Comparison of ENCODE assay signal across 20 mouse cellular contexts in genomic region chr17:79770911-79771310, GRCm38 (mm10). TPM values are rescaled to one million over a fixed set of nuclear protein-coding genes. Genes with fewer than 3 reads are reported as not detected.
DNase-seq lines count a peak whose midpoint lies in the region; ATAC-seq and TF ChIP-seq lines count a peak whose summit lies in the region.
"Had no signal": no experiment of that assay in that cellular context is flagged by ENCODE, and none has a peak within 500 bp of the region (broad histone marks: within the 10 kb centered on the region; RNA-seq: fewer than 3 reads in every experiment).

No protein-coding gene starts in this region.

- no peaks in the 10 kb centered on the region for H3K9me3 ChIP-seq in forebrain, postnatal 0 days (ENCODE audit: low read length)
- no peaks in the 10 kb centered on the region for H3K9me3 ChIP-seq in forebrain, embryonic 13.5 days (replicated peaks)
- H3K9me3 ChIP-seq in CH12.LX (replicated peaks; ENCODE audit: low read length) = no peaks in the 10 kb centered on the region
- no peaks in the 10 kb centered on the region for H3K9me3 ChIP-seq in embryonic facial prominence, embryonic 11.5 days (replicated peaks; ENCODE audit: control insufficient read depth, low read length)
- H3K9me3 ChIP-seq: embryonic facial prominence, embryonic 12.5 days had no signal

- TF ChIP-seq POLR2A in CH12.LX (IDR thresholded peaks at IDR 0.05; ENCODE audit: low read depth, low read length) = no peak

- no peak overlapping the region for H3K27ac ChIP-seq in forebrain, postnatal 0 days (ENCODE audit: low read depth, low read length)
- H3K27ac ChIP-seq in forebrain, embryonic 13.5 days = no peak overlapping the region
- no peak overlapping the region for H3K27ac ChIP-seq in CH12.LX (ENCODE audit: insufficient read depth, low read depth)
- H3K27ac ChIP-seq in embryonic facial prominence, embryonic 11.5 days (replicated peaks; ENCODE audit: low read depth, low read length) = no peak overlapping the region
- H3K27ac ChIP-seq: embryonic facial prominence, embryonic 12.5 days had no signal

- H3K9ac ChIP-seq in forebrain, postnatal 0 days = no peak overlapping the region
- H3K9ac ChIP-seq in forebrain, embryonic 13.5 days = no peak overlapping the region
- no peak overlapping the region for H3K9ac ChIP-seq in CH12.LX (ENCODE audit: insufficient read depth, low read depth)
- H3K9ac ChIP-seq in embryonic facial prominence, embryonic 11.5 days (replicated peaks; ENCODE audit: low read length) = no peak overlapping the region
- H3K9ac ChIP-seq: embryonic facial prominence, embryonic 12.5 days had no signal

- DNase-seq in forebrain, postnatal 0 days = no peak
- peak; percentile 6 for DNase-seq in A20 (ENCODE audit: low read depth, low spot score)
- DNase-seq in CH12.LX (ENCODE audit: extremely low read depth) = no peak
- DNase-seq in embryonic facial prominence, embryonic 11.5 days (ENCODE audit: low spot score) = peak; percentile 55
- DNase-seq in gastrocnemius, postnatal 10 days = no peak
- DNase-seq in lung, postnatal 14 days = no peak
- DNase-seq: adrenal gland, adult 8-10 months; adrenal gland, postnatal 14 days; adrenal gland, postnatal 36 days; B cell, adult 2 months; cerebellum, adult 11-12 months; cerebellum, adult 2 months; cerebellum, adult 9-10 months; cerebellum, postnatal 10 days; cerebellum, postnatal 25 days had no signal

- no peak for TF ChIP-seq EP300 in CH12.LX (IDR thresholded peaks at IDR 0.05; ENCODE audit: low read length)

- H3K4me2 ChIP-seq in forebrain, postnatal 0 days (ENCODE audit: low read depth) = no peak overlapping the region
- H3K4me2 ChIP-seq in forebrain, embryonic 13.5 days = no peak overlapping the region
- H3K4me2 ChIP-seq in CH12.LX (ENCODE audit: insufficient read depth, low read depth, poor library complexity, severe bottlenecking) = no peak overlapping the region
- H3K4me2 ChIP-seq in embryonic facial prominence, embryonic 11.5 days (ENCODE audit: low read depth, low read length) = no peak overlapping the region

- 78% methylated on average over 7 of the region's 7 CpGs for WGBS in forebrain, postnatal 0 days
- 79% methylated on average over 7 of the region's 7 CpGs for WGBS in forebrain, embryonic 13.5 days
- 59% methylated on average over 7 of the region's 7 CpGs for WGBS in embryonic facial prominence, embryonic 11.5 days

- H3K4me3 ChIP-seq in forebrain, postnatal 0 days (ENCODE audit: low read depth, low read length) = no peak overlapping the region
- no peak overlapping the region for H3K4me3 ChIP-seq in forebrain, embryonic 13.5 days
- no peak overlapping the region for H3K4me3 ChIP-seq in CH12.LX (replicated peaks in 1 of 3; ENCODE audit: low read depth in 2 of 3, low read length in 2 of 3, poor library complexity in 1 of 3)
- H3K4me3 ChIP-seq in embryonic facial prominence, embryonic 11.5 days (ENCODE audit: low read depth, low read length) = no peak overlapping the region
- H3K4me3 ChIP-seq: embryonic facial prominence, embryonic 12.5 days had no signal

- no peak for TF ChIP-seq RAD21 in CH12.LX (IDR thresholded peaks at IDR 0.05; ENCODE audit: low read depth, low read length)

- dilution Hi-C loops in CH12.LX (cut with MboI; ENCODE audit: extremely low pct_ligation_motif_present, extremely low pct_unique_long_range_greater_than_20kb, low sequenced_read_pairs) = no loop called here

- H3K79me2 ChIP-seq in CH12.LX (replicated peaks; ENCODE audit: control insufficient read depth, extremely low read depth, insufficient read depth, poor library complexity, severe bottlenecking) = no peaks in the 10 kb centered on the region

- in situ Hi-C loops in CH12.LX (cut with MboI; ENCODE audit: low pct_ligation_motif_present, low pct_unique_long_range_greater_than_20kb, low sequenced_read_pairs) = no loop called here

- H3K4me1 ChIP-seq in forebrain, postnatal 0 days (ENCODE audit: insufficient read depth) = peaks cover 8% of the 10 kb centered on the region; the same call in 1 of the 2 replicates
- H3K4me1 ChIP-seq in forebrain, embryonic 13.5 days = peaks cover 6% of the 10 kb centered on the region
- H3K4me1 ChIP-seq in CH12.LX (ENCODE audit: control insufficient read depth in 1 of 2, insufficient read depth in 2 of 2) = peaks cover 0 to 3% of the 10 kb centered on the region in 2 experiments; a peak in 1 of 4 replicates
- H3K4me1 ChIP-seq in embryonic facial prominence, embryonic 11.5 days (ENCODE audit: control insufficient read depth, insufficient read depth, low read length) = no peaks in the 10 kb centered on the region

- H3K27me3 ChIP-seq in forebrain, postnatal 0 days (ENCODE audit: insufficient read depth, low read length) = no peaks in the 10 kb centered on the region
- no peaks in the 10 kb centered on the region for H3K27me3 ChIP-seq in forebrain, embryonic 13.5 days
- H3K27me3 ChIP-seq in CH12.LX (replicated peaks) = no peaks in the 10 kb centered on the region
- H3K27me3 ChIP-seq in embryonic facial prominence, embryonic 11.5 days (ENCODE audit: control insufficient read depth, insufficient read depth, low read length) = no peaks in the 10 kb centered on the region
- H3K27me3 ChIP-seq: embryonic facial prominence, embryonic 12.5 days had no signal

- no peaks in the 10 kb centered on the region for H3K36me3 ChIP-seq in forebrain, postnatal 0 days (ENCODE audit: insufficient read depth)
- H3K36me3 ChIP-seq in forebrain, embryonic 13.5 days (ENCODE audit: poor library complexity, severe bottlenecking) = no peaks in the 10 kb centered on the region
- H3K36me3 ChIP-seq in CH12.LX (replicated peaks in 1 of 2; ENCODE audit: control insufficient read depth in 1 of 2, insufficient read depth in 1 of 2, low read length in 1 of 2) = no peaks in the 10 kb centered on the region
- H3K36me3 ChIP-seq in embryonic facial prominence, embryonic 11.5 days (replicated peaks; ENCODE audit: control insufficient read depth, insufficient read depth, low read depth, low read length) = no peaks in the 10 kb centered on the region
- H3K36me3 ChIP-seq: embryonic facial prominence, embryonic 12.5 days had no signal

- ATAC-seq in forebrain, postnatal 0 days = 0 out of 2 replicates have a peak, but pooled peaks have one; percentile 38
- no peak for ATAC-seq in forebrain, embryonic 13.5 days
- ATAC-seq in embryonic facial prominence, embryonic 11.5 days (replicated peaks; ENCODE audit: insufficient number of reproducible peaks, low FRiP score, low TSS enrichment, low read depth) = no peak
- ATAC-seq: activated CD4-positive, CD25-positive, alpha-beta regulatory T cell, adult 4 months; CD4-positive, CD25-positive, alpha-beta regulatory T cell, adult 4 months had no signal

- no peak for TF ChIP-seq CTCF in forebrain, postnatal 0 days (IDR thresholded peaks at IDR 0.05; ENCODE audit: low read depth)
- no peak for TF ChIP-seq CTCF in CH12.LX (conservative IDR thresholded peaks at IDR 0.05 in 1 of 2, IDR thresholded peaks at IDR 0.05 in 1 of 2; ENCODE audit: low read depth in 2 of 2, low read length in 2 of 2)

TF ChIP-seq in CH12.LX, 34 proteins besides CTCF, POLR2A, EP300 and RAD21:
- TF ChIP-seq USF1 (IDR thresholded peaks at IDR 0.05; ENCODE audit: low read depth, low read length) = 0 out of 2 replicates have a peak, but pooled peaks have one; percentile 9
- no peak for TF ChIP-seq ELF1 (IDR thresholded peaks at IDR 0.05; ENCODE audit: low read depth, low read length)

RNA-seq across cellular contexts. Expression of gene Cyp1b1, which starts 56.0 kb away (rescaled TPM):
- total RNA-seq in forebrain, postnatal 0 days (2014; rRNA removed) = 5.7 and 7.5 TPM in 2 replicates
- polyA plus RNA-seq in forebrain, postnatal 0 days (2015; fragmentation: Nextera tagmentation; extraction: Ambion mirVana) = 5.2 and 5.4 TPM in 2 replicates
- polyA plus RNA-seq in forebrain, embryonic 13.5 days (2015; fragmentation: Nextera tagmentation; extraction: Ambion mirVana) = 3.4 and 3.9 TPM in 2 replicates
- total RNA-seq in CH12.LX (2012; rRNA removed) (not detected in 2 replicates), CH12.LX (2014; rRNA removed) (not detected in 2 replicates)
- polyA plus RNA-seq in CH12.LX (2012; ENCODE audit: insufficient read length, low read depth) = not detected in 2 replicates
- polyA plus RNA-seq in embryonic facial prominence, embryonic 11.5 days (2014; fragmentation: Nextera tagmentation; extraction: Ambion mirVana) = 7.2 and 7.7 TPM in 2 replicates
- total RNA-seq in gastrocnemius, postnatal 10 days (2021) = 1 to 10 TPM in 1 of 2 experiments, under 1 TPM in 1; 0.47 to 1.5 TPM
- total RNA-seq: MEL had no signal
- polyA plus RNA-seq: activated CD4-positive, CD25-positive, alpha-beta regulatory T cell, adult 4 months; CD4-positive, CD25-positive, alpha-beta regulatory T cell, adult 4 months had no signal

Comparison
In these comparisons a context has a peak if more than half of its experiments do, and no peak if none do; other contexts are left out.
1. DNase-seq: peak in A20 (single experiment) and embryonic facial prominence, embryonic 11.5 days (single experiment); none in forebrain, postnatal 0 days (single experiment), CH12.LX (single experiment), gastrocnemius, postnatal 10 days (single experiment) and lung, postnatal 14 days (single experiment).